Mouse (Mus musculus) megakaryocyte, embryonic 14.5 days (primary cell): ENCODE measurements around the gene Srek1ip1. TPM values are rescaled to one million over a fixed set of nuclear protein-coding genes. Genes with fewer than 3 reads are reported as not detected.

Experiments
- H3K27me3 ChIP-seq: replicated peaks from 2 replicates; pipeline ENCODE3; 2012; ENCODE audit warnings: inconsistent platforms
- H3K36me3 ChIP-seq: replicated peaks from 2 replicates; pipeline ENCODE3; 2012; ENCODE audit warnings: low read length, inconsistent platforms, mixed read lengths
- H3K4me1 ChIP-seq: 2 replicates; pipeline ENCODE4 v1.6.1; 2012; ENCODE audit warnings: inconsistent platforms
- H3K4me3 ChIP-seq: replicated peaks from 2 replicates; pipeline ENCODE3; 2012; ENCODE audit warnings: moderate library complexity, mild to moderate bottlenecking, inconsistent platforms
- H3K9me3 ChIP-seq: 2 replicates; pipeline ENCODE4 v1.6.1; 2012; ENCODE audit warnings: inconsistent platforms
- FLI1 ChIP-seq: IDR thresholded peaks from 2 replicates; pipeline ENCODE4 v1.6.1; 2012; ENCODE audit warnings: low read length, inconsistent platforms, mixed read lengths
- GATA1 ChIP-seq: IDR thresholded peaks from 3 replicates; pipeline ENCODE4 v1.6.1; 2012; ENCODE audit warnings: mixed read lengths, low read length, inconsistent platforms, borderline replicate concordance
- polyA plus RNA-seq: library from polyadenylated mRNA; stranded (reverse); fragments of >175 nt; gene quantifications from 2 replicates; pipeline ENCODE4 v1.2.3, GENCODE M21; 2012; ENCODE audit warnings: low replicate concordance; ENCODE audit not compliant: insufficient read depth

The Srek1ip1 gene
- polyA plus RNA-seq, 1 experiment, result 2.8 TPM

DNA sequence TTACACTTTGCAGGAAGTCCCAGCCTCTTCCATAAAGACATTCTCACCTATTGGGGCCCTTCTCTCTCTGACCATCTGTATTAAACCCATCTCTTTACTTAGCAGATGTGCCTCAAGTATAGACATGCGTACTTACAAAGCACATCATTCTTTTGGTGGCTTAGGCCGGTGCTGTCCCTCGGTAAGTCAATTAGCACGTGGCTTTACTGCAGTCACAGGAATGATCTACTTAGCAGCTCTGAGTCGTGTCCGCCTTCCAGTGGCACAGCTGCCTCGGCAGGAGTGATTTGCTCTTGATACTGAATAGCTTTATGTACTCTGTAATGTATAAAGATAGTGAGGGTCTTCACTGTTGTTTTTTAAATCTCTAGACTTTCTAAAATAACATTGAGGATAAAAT lies 45.3 kb downstream of the Srek1ip1 start:
- H3K4me3 ChIP-seq, result no peak overlapping the region
- peaks cover 71% of the 10 kb centered on the region for H3K36me3 ChIP-seq
- H3K27me3 ChIP-seq, result no peaks in the 10 kb centered on the region
- no peaks in the 10 kb centered on the region for H3K4me1 ChIP-seq
- no peaks in the 10 kb centered on the region for H3K9me3 ChIP-seq
- TF ChIP-seq FLI1 (no peak), GATA1 (no peak)

DNA sequence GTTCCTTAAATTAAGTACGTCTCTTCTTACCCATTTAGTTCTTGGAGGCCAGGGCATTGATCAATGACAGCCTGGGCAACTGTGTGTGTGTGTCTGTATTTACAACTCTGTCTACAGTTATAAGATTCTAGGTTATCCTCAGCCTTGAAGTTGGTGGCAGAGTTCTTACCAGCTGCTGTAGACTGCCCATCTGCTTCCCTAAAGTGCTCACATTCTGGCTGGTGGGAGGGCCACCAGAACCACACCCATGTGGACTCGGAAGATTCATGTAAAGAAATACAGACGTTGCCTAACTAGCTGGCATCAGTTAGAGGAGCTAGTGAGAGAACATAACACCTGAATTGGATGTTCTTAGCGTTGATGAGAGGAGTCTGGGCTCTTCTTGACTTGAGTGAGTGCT lies 49.7 kb downstream of the Srek1ip1 start:
- H3K36me3 ChIP-seq, result peaks cover 32% of the 10 kb centered on the region
- H3K4me1 ChIP-seq, result no peaks in the 10 kb centered on the region
- H3K9me3 ChIP-seq, result no peaks in the 10 kb centered on the region
- no peaks in the 10 kb centered on the region for H3K27me3 ChIP-seq
- H3K4me3 ChIP-seq, result no peak overlapping the region
- TF ChIP-seq FLI1, result no peak
- no peak for TF ChIP-seq GATA1

- Histone ChIP-seq H3K4me3 (no peak overlapping the region), H3K9me3 (no peaks in the 10 kb centered on the region), H3K27me3 (no peaks in the 10 kb centered on the region), H3K36me3 (peaks cover 17% of the 10 kb centered on the region), H3K4me1 (no peaks in the 10 kb centered on the region)
- TF ChIP-seq FLI1 (no peak), GATA1 (no peak)
These were observed 51.2 kb downstream of the Srek1ip1 start for GRCm38 (mm10) chr13:104843295-104844089.

- Histone ChIP-seq H3K27me3 (peaks cover 2% of the 10 kb centered on the region), H3K9me3 (0 out of 2 replicates have a peak, but pooled peaks cover 3% of the 10 kb centered on the region), H3K4me3 (no peak overlapping the region), H3K4me1 (peaks cover 3% of the 10 kb centered on the region; the same call in 1 of the 2 replicates), H3K36me3 (no peaks in the 10 kb centered on the region)
- no peak for TF ChIP-seq FLI1
- no peak for TF ChIP-seq GATA1
These were observed 61.4 kb downstream of the Srek1ip1 start for GRCm38 (mm10) chr13:104853645-104854044.

GRCm38 (mm10) chr13:104863127-104863979 lies 71.1 kb downstream of the Srek1ip1 start, which contains the start of gene Shisal2b:
TSS of gene Shisal2b (minus strand) at chr13:104863893.
- peaks cover 46% of the 10 kb centered on the region for H3K27me3 ChIP-seq
- H3K4me3 ChIP-seq, result peak within 1 kb of the TSS; percentile 93
- H3K9me3 ChIP-seq, result peaks cover 4% of the 10 kb centered on the region; the same call in 1 of the 2 replicates
- no peak for TF ChIP-seq GATA1
- no peak for TF ChIP-seq FLI1
- peaks cover 16% of the 10 kb centered on the region for H3K4me1 ChIP-seq
- no peaks in the 10 kb centered on the region for H3K36me3 ChIP-seq

DNA sequence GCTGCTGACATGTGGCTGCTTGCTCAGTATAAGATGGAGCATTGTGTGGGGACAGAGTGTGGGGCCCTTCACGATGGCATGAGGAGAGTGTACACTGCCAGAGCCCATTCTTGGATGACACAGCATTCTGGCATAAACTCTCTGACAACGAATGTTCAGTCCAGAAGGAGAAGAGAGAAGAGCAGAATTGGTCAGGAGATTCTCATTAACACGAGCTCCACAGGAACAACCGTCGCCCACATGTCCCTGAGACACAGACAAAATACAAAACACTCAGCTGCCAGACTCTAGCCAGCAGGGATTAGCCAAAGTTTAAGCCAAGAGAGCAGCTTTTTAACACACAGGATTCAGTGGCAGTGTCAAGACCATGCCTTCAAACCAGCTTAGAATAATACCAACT lies 74.4 kb downstream of the Srek1ip1 start:
- H3K4me3 ChIP-seq, result no peak overlapping the region
- no peaks in the 10 kb centered on the region for H3K36me3 ChIP-seq
- peaks cover 18% of the 10 kb centered on the region for H3K4me1 ChIP-seq
- peaks cover 37% of the 10 kb centered on the region for H3K27me3 ChIP-seq
- TF ChIP-seq FLI1, result no peak
- H3K9me3 ChIP-seq, result peaks cover 4% of the 10 kb centered on the region; the same call in 1 of the 2 replicates

DNA sequence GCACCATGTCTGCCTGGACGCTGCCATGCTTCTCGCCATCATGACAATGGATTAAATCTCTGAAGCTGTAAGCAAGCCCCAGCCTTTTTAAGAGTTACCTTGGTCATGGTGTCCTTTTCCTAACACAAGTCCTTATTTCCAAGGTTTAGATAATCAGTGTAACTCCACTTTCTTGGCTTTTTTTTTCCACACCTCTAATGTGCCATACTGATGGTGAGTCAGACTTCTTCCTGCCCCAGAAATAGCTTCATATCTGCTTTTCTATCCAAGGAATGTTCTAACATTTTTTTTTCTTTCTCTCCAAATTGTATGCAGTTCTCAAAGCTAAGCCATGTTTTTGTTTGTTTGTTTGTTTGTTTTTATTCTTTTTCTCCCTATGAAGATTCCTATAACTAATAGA lies 77.6 kb downstream of the Srek1ip1 start:
- peaks cover 10% of the 10 kb centered on the region for H3K27me3 ChIP-seq
- TF ChIP-seq FLI1 (no peak), GATA1 (no peak)
- H3K36me3 ChIP-seq, result no peaks in the 10 kb centered on the region
- H3K9me3 ChIP-seq, result peaks cover 4% of the 10 kb centered on the region; the same call in 1 of the 2 replicates
- H3K4me3 ChIP-seq, result no peak overlapping the region
- H3K4me1 ChIP-seq, result peaks cover 7% of the 10 kb centered on the region; the same call in 1 of the 2 replicates

- Histone ChIP-seq H3K36me3 (no peaks in the 10 kb centered on the region), H3K4me1 (no peaks in the 10 kb centered on the region), H3K27me3 (peaks cover 2% of the 10 kb centered on the region), H3K4me3 (no peak overlapping the region), H3K9me3 (no peaks in the 10 kb centered on the region)
- TF ChIP-seq FLI1 (no peak), GATA1 (no peak)
These were observed 86.2 kb downstream of the Srek1ip1 start for GRCm38 (mm10) chr13:104878508-104878907.

- H3K4me3 ChIP-seq, result no peak overlapping the region
These were observed 91.4 kb downstream of the Srek1ip1 start for GRCm38 (mm10) chr13:104883566-104884249.

More at GRCm38 (mm10) chr13:104883566-104884249, 91.4 kb downstream of the Srek1ip1 start:
- Histone ChIP-seq H3K36me3 (no peaks in the 10 kb centered on the region), H3K9me3 (no peaks in the 10 kb centered on the region), H3K27me3 (peaks cover 2% of the 10 kb centered on the region), H3K4me1 (no peaks in the 10 kb centered on the region)
- TF ChIP-seq GATA1 (no peak), FLI1 (no peak)
